Comparison of ENCODE assay signal across 19 mouse cellular contexts in the genomic region with DNA sequence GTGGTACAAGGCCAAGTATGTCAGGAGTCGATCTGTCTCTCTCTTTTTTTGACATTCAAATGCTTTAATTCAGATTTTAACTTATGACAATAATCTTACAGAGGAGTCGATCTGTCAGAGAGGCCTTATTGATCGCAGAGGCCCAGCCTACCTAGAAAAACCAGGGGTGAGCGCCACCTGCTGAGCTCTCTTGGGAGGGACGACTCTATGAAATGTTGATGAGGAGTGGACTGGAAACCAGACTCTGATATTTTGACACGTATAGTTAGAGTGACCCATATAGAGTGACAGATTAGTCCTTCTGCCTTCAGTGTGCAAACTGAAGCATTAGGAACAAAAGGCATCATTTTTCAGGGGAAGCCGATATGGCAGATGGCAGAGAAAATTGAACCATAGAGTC.
DNase-seq lines count a peak whose midpoint lies in the region; ATAC-seq and TF ChIP-seq lines count a peak whose summit lies in the region.
"Had no signal": no experiment of that assay in that cellular context is flagged by ENCODE, and none has a peak within 500 bp of the region (broad histone marks: within the 10 kb centered on the region; RNA-seq: fewer than 3 reads in every experiment).

No protein-coding gene starts in this region.

- ATAC-seq in forebrain, embryonic 11.5 days (replicated peaks; ENCODE audit: low FRiP score), result no peak
- ATAC-seq in forebrain, embryonic 16.5 days, result no peak
- no peak for ATAC-seq in inflammation-experienced regulatory T-cells, adult 6 months
- ATAC-seq: midbrain, embryonic 13.5 days had no signal

- no peaks in the 10 kb centered on the region for H3K9me3 ChIP-seq in forebrain, embryonic 11.5 days (ENCODE audit: control insufficient read depth, low read length)
- no peaks in the 10 kb centered on the region for H3K9me3 ChIP-seq in forebrain, embryonic 16.5 days (ENCODE audit: control insufficient read depth, low read length)
- H3K9me3 ChIP-seq: embryonic facial prominence, embryonic 12.5 days; forebrain, embryonic 10.5 days; heart, embryonic 12.5 days; hindbrain, embryonic 15.5 days; kidney, embryonic 15.5 days; limb, embryonic 13.5 days; midbrain, embryonic 13.5 days; neural tube, embryonic 15.5 days had no signal

- intact Hi-C loops in left cerebral cortex, adult 2 months (cut with DNase I), result loop anchor here (10.0 kb wide), 1 partner anchor 758 kb away; no protein-coding TSS in a partner anchor
- intact Hi-C loops in left cerebral cortex, postnatal 25 days (cut with DNase I), result no loop called here

- H3K27ac ChIP-seq in forebrain, embryonic 11.5 days (ENCODE audit: low read depth, low read length), result no peak overlapping the region
- no peak overlapping the region for H3K27ac ChIP-seq in forebrain, embryonic 16.5 days (ENCODE audit: low read length)
- H3K27ac ChIP-seq in left cerebral cortex, adult 2 months, result no peak overlapping the region
- H3K27ac ChIP-seq: embryonic facial prominence, embryonic 12.5 days; forebrain, embryonic 10.5 days; hindbrain, embryonic 15.5 days; kidney, embryonic 15.5 days; limb, embryonic 13.5 days; midbrain, embryonic 13.5 days; neural tube, embryonic 15.5 days had no signal

- peak; percentile 59 for DNase-seq in forebrain, embryonic 11.5 days (ENCODE audit: low spot score)
- DNase-seq in left cerebral cortex, adult 2 months (ENCODE audit: extremely low spot score in 1 of 2, low spot score in 2 of 2), result no peak
- DNase-seq in left cerebral cortex, postnatal 25 days (ENCODE audit: low spot score in 2 of 2), result no peak
- DNase-seq in A20 (ENCODE audit: low read depth, low spot score) (peak; percentile 14), ZHBTc4 (ENCODE audit: low read depth, low spot score) (peak; percentile 34)
- DNase-seq in lung, postnatal 10 days, result no peak
- DNase-seq: adrenal gland, postnatal 25 days; gastrocnemius, postnatal 10 days; thymus, postnatal 14 days had no signal

- H3K4me2 ChIP-seq in forebrain, embryonic 11.5 days (ENCODE audit: low read depth, low read length, severe bottlenecking), result no peak overlapping the region
- H3K4me2 ChIP-seq in forebrain, embryonic 16.5 days (ENCODE audit: low read length), result no peak overlapping the region
- H3K4me2 ChIP-seq: embryonic facial prominence, embryonic 12.5 days; heart, embryonic 12.5 days; hindbrain, embryonic 15.5 days; kidney, embryonic 15.5 days; limb, embryonic 13.5 days; midbrain, embryonic 13.5 days; neural tube, embryonic 15.5 days had no signal

- H3K4me3 ChIP-seq in forebrain, embryonic 11.5 days (ENCODE audit: low read depth, low read length), result no peak overlapping the region
- H3K4me3 ChIP-seq in forebrain, embryonic 16.5 days (replicated peaks; ENCODE audit: low read length), result no peak overlapping the region
- no peak overlapping the region for H3K4me3 ChIP-seq in left cerebral cortex, adult 2 months
- H3K4me3 ChIP-seq: embryonic facial prominence, embryonic 12.5 days; forebrain, embryonic 10.5 days; heart, embryonic 12.5 days; hindbrain, embryonic 15.5 days; kidney, embryonic 15.5 days; limb, embryonic 13.5 days; midbrain, embryonic 13.5 days; neural tube, embryonic 15.5 days had no signal

- WGBS in forebrain, embryonic 11.5 days, result 67% methylated on average over 7 of the region's 7 CpGs
- WGBS in forebrain, embryonic 16.5 days, result 57% methylated on average over 7 of the region's 7 CpGs

- H3K4me1 ChIP-seq in forebrain, embryonic 11.5 days (replicated peaks; ENCODE audit: control insufficient read depth, insufficient read depth, low read length), result peaks cover 4% of the 10 kb centered on the region; the same call in 1 of the 2 replicates
- peaks cover 45% of the 10 kb centered on the region for H3K4me1 ChIP-seq in forebrain, embryonic 16.5 days (replicated peaks; ENCODE audit: control insufficient read depth, insufficient read depth, low read length)
- H3K4me1 ChIP-seq: embryonic facial prominence, embryonic 12.5 days; kidney, embryonic 15.5 days; limb, embryonic 13.5 days had no signal

- no peaks in the 10 kb centered on the region for H3K36me3 ChIP-seq in forebrain, embryonic 11.5 days (ENCODE audit: control insufficient read depth, insufficient read depth, low read length)
- H3K36me3 ChIP-seq in forebrain, embryonic 16.5 days (ENCODE audit: control insufficient read depth, insufficient read depth), result no peaks in the 10 kb centered on the region
- H3K36me3 ChIP-seq: embryonic facial prominence, embryonic 12.5 days; forebrain, embryonic 10.5 days; heart, embryonic 12.5 days; hindbrain, embryonic 15.5 days; kidney, embryonic 15.5 days; limb, embryonic 13.5 days; midbrain, embryonic 13.5 days; neural tube, embryonic 15.5 days had no signal

- peak; percentile 35 for TF ChIP-seq CTCF in left cerebral cortex, adult 2 months (IDR thresholded peaks at IDR 0.05)

- no peaks in the 10 kb centered on the region for H3K27me3 ChIP-seq in forebrain, embryonic 11.5 days (ENCODE audit: control insufficient read depth, insufficient read depth, low read length)
- no peaks in the 10 kb centered on the region for H3K27me3 ChIP-seq in forebrain, embryonic 16.5 days (replicated peaks; ENCODE audit: control insufficient read depth, insufficient read depth, low read length)
- H3K27me3 ChIP-seq: embryonic facial prominence, embryonic 12.5 days; heart, embryonic 12.5 days; hindbrain, embryonic 15.5 days; kidney, embryonic 15.5 days; midbrain, embryonic 13.5 days; neural tube, embryonic 15.5 days had no signal

- no peak overlapping the region for H3K9ac ChIP-seq in forebrain, embryonic 11.5 days (ENCODE audit: low read length)
- H3K9ac ChIP-seq in forebrain, embryonic 16.5 days (replicated peaks; ENCODE audit: low read depth, low read length), result no peak overlapping the region
- H3K9ac ChIP-seq: embryonic facial prominence, embryonic 12.5 days; heart, embryonic 12.5 days; hindbrain, embryonic 15.5 days; kidney, embryonic 15.5 days; limb, embryonic 13.5 days; midbrain, embryonic 13.5 days; neural tube, embryonic 15.5 days had no signal

Comparison
In these comparisons a context has a peak if more than half of its experiments do, and no peak if none do; other contexts are left out.
1. DNase-seq: peak in forebrain, embryonic 11.5 days (single experiment), A20 (single experiment) and ZHBTc4 (single experiment); none in left cerebral cortex, adult 2 months (0 of 2), left cerebral cortex, postnatal 25 days (0 of 2) and lung, postnatal 10 days (single experiment).